Mouse (Mus musculus): ENCODE measurements at regions not wholly inside any gene's neighbourhood (a gene's known extent, or its start where the extent isn't known, plus 50 kb on each side); places are given as distances from the start of the nearest gene placed in this dataset.
A peak's percentile ranks its signal among the peaks of the same experiment; 100 is the strongest.
"Not testable (repeated sequence)": the region's sequence is repeated elsewhere in the genome, so short reads cannot be mapped to it uniquely, and the experiment has no call there.

DNA sequence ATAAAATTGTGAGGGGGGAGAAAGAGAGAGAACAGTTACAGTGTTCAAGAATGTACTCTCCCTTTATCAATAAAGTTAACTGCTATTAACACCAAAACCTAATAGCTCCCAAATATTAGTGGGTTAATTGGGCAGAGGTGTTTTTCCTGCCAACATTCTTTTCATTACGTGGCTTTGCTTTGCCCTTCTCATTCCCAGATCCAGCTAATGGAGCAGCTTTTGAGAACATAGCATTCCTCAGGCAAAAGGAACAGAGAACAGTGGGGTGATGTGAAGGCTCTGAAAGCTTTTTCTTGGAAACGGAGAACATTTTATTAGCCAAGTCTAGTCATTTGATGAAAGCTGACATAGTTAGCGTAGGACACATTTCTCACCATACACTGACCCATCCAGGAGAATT, 271.2 kb upstream of the Flrt2 start:
- Histone ChIP-seq H3K27me3 (ENCODE audit: low read depth, poor library complexity, severe bottlenecking) (no peaks in the 10 kb centered on the region), H3K27ac (no peak overlapping the region), H3K36me3 (no peaks in the 10 kb centered on the region), H3K4me1 (no peaks in the 10 kb centered on the region), H3K9me3 (replicated peaks) (no peaks in the 10 kb centered on the region), H3K4me3 (no peak overlapping the region)
- no peak for DNase-seq (ENCODE audit: low spot score)
- 90% methylated on average over 3 of the region's 3 CpGs for WGBS

DNA sequence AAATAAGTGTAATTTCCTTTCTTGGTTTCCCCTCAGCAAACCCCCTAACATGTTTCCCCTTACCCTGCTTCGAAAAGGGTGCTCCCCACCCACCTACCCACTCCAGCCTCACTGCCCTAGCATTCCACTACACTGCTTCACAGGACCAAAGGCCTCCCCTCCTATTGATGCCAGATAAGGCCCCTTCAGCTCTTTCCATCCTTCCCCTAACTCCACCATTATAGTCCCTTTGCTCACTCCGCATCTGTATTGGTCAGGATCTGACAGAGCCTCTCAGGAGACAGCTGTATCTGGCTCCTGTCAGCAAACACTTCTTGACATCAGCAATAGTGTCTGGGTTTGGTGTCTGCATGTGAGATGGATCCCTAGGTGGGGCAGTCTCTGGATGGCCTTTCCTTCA, 267.3 kb upstream of the Flrt2 start:
- Histone ChIP-seq H3K27ac (no peak overlapping the region), H3K4me3 (no peak overlapping the region), H3K4me1 (no peaks in the 10 kb centered on the region), H3K27me3 (ENCODE audit: low read depth, poor library complexity, severe bottlenecking) (no peaks in the 10 kb centered on the region), H3K9me3 (replicated peaks) (no peaks in the 10 kb centered on the region), H3K36me3 (no peaks in the 10 kb centered on the region)
- DNase-seq (ENCODE audit: low spot score): no peak
- 43% methylated on average over 2 of the region's 2 CpGs for WGBS

DNA sequence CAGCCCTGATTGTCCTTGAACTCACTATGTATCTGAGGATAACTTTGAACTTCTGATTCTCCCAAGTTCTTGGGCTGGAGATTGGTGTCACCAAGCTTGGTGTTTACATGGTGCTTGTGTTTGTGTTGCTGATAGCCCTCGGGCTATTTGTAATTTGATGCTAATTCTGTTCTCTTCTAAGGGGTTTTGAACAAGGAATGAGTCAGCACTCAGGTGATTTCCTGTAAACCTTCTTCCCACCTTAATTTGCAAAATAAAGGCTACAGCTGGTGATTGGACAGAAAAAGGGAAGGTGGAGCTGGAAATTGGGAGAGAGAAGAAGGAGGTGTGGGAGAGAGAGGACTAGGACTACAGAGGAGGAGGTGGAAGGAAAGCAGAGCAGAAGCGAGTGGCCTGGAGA, 254.8 kb upstream of the Flrt2 start:
- Histone ChIP-seq H3K27ac (no peak overlapping the region), H3K27me3 (ENCODE audit: low read depth, poor library complexity, severe bottlenecking) (no peaks in the 10 kb centered on the region), H3K9me3 (replicated peaks) (no peaks in the 10 kb centered on the region), H3K4me3 (no peak overlapping the region), H3K36me3 (no peaks in the 10 kb centered on the region), H3K4me1 (no peaks in the 10 kb centered on the region)
- WGBS: 56% methylated on average over 2 of the region's 2 CpGs
- no peak for DNase-seq (ENCODE audit: low spot score)

DNA sequence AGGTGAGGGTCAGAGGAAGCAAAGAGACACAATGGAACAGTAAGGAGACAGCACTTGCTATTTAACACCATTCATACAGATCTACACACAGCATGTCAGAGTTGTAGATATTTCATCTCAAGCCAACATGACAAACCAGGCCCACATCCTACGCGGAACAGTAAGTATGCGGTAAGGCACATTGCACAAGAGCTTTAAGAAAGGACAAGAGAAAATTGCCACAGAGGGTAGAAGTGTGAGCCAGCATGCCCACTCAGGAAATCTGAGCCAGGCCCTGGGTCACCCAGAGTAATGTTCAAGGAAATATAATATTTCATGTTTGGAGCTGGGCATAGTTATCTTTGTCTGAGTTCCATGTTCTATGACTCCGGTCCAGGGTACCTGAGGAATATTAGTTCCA, 234.5 kb upstream of the Flrt2 start:
- no peak for DNase-seq (ENCODE audit: low spot score)
- Histone ChIP-seq H3K4me1 (no peaks in the 10 kb centered on the region), H3K27me3 (ENCODE audit: low read depth, poor library complexity, severe bottlenecking) (no peaks in the 10 kb centered on the region), H3K4me3 (no peak overlapping the region), H3K27ac (no peak overlapping the region), H3K36me3 (no peaks in the 10 kb centered on the region), H3K9me3 (replicated peaks) (no peaks in the 10 kb centered on the region)
- WGBS: 98% methylated on average over 4 of the region's 4 CpGs

DNA sequence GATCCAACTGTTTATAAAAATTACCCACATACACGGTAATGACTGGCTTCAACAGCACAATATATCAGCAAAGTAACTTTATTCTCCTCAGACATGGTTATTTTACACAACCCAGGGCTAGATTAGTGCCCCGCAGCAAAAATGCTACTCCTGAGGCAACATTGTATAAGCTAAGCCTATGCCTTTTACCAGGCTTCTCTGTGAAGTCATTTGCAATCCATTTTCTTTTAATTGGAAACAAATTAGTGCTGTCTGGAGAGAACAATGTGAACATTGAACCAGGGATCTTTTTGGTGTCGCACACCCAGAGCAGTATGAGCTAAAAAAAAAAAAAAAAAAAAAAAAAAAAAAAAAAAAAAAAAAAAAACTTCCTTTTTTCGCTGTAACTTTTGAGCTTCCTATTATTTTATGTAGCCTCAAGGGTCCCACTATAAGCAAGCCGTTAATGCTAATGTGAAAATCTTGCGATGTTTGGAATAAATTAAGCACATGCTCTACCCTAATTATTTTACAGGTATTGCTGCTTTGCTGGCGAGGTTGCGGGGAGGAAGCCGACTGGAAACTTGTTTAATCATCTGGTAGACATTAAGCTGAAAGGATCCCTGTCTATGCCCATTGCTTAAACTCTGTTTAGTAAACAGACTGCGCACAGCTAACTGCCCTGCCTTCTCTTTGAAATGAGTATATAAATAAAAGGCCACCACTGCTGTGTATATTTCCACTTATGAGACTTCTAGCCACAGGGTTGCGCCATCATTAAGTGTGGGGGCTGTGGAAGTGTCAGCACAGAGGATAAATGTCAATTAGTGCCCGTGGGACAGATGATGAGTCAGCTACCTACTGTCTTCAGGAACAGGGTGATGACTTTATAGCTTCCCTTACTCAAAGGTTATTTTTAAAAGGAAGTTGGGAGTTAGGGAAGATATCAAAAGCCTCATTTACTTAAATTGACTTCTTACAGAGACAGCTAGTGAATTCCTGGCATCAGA, 225.2 kb upstream of the Flrt2 start:
- H3K36me3 ChIP-seq: no peaks in the 10 kb centered on the region
- H3K27ac ChIP-seq: peak overlapping the region; percentile 19; the same call in 1 of the 2 replicates
- H3K4me3 ChIP-seq: peak overlapping the region; percentile 15; the same call in 1 of the 2 replicates
- 32% methylated on average over 12 of the region's 12 CpGs for WGBS
- no peaks in the 10 kb centered on the region for H3K9me3 ChIP-seq (replicated peaks)
- no peaks in the 10 kb centered on the region for H3K27me3 ChIP-seq (ENCODE audit: low read depth, poor library complexity, severe bottlenecking)
- peak; percentile 34 for DNase-seq (ENCODE audit: low spot score)
- peaks cover 34% of the 10 kb centered on the region for H3K4me1 ChIP-seq

DNA sequence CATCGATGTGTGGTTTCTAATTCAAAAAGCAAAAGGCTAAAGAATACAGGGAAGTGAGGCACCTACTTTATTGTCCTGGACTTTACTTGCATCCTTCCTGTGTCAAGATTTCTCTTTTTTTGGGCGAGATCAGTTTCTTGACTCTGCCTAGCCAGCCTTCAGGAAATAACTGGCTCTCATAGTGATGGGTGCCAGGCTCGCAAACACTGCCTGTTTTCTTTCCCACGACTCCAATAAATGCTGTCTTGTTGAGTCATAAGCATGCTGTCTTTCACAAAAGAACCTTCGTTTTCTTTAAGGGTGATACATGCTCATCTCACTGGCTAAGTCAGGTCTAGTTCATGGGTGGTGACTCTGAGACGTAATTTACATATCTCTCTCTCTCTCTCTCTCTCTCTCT, 222.1 kb upstream of the Flrt2 start:
- H3K27me3 ChIP-seq (ENCODE audit: low read depth, poor library complexity, severe bottlenecking): 0 out of 2 replicates have a peak, but pooled peaks cover 5% of the 10 kb centered on the region
- no peak overlapping the region for H3K4me3 ChIP-seq
- peaks cover 42% of the 10 kb centered on the region for H3K4me1 ChIP-seq
- no peak for DNase-seq (ENCODE audit: low spot score)
- 67% methylated on average over 6 of the region's 6 CpGs for WGBS
- H3K9me3 ChIP-seq (replicated peaks): no peaks in the 10 kb centered on the region
- H3K27ac ChIP-seq: no peak overlapping the region
- no peaks in the 10 kb centered on the region for H3K36me3 ChIP-seq

DNA sequence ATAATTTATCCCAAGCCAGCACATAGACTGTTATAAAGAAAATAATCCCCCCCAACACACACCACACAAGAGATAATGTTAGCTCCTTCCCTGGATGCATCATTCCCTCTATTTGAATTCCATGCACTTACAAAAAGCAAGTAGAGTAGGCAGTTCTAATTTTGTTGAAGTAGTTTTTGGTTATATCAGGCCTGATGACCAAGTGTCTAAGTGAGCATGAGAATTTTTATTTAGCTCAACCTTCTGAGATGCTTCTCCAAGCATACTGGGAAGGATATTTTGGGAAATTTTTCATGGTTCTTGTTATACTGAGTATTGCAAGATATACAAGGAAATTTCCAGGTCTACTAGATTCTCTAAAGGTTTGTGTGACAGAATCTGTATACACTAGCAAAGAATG, 205.5 kb upstream of the Flrt2 start:
- no peaks in the 10 kb centered on the region for H3K36me3 ChIP-seq
- no peak for DNase-seq (ENCODE audit: low spot score)
- H3K9me3 ChIP-seq (replicated peaks): no peaks in the 10 kb centered on the region
- no peak overlapping the region for H3K27ac ChIP-seq
- H3K27me3 ChIP-seq (ENCODE audit: low read depth, poor library complexity, severe bottlenecking): no peaks in the 10 kb centered on the region
- no peaks in the 10 kb centered on the region for H3K4me1 ChIP-seq
- H3K4me3 ChIP-seq: no peak overlapping the region

DNA sequence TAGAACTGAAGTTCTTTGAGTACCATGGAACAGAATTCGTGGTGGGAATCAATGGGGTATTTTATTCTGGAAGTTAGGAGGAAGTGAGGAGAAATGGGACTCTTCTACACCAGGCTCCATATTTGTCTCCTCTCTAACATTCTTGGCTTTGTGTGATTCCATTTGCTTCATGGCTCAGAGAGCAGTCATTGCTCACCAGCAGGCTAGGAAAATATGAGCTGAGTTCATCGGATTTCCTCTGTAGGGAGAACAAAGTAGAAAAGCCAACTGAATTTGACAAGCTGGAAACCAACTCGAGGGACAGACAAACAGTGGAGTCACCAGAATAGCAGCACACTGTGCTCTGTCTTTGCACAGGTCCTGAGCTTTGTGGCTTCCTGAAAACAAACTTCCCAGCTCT, 203.7 kb upstream of the Flrt2 start:
- H3K27me3 ChIP-seq (ENCODE audit: low read depth, poor library complexity, severe bottlenecking): no peaks in the 10 kb centered on the region
- H3K4me3 ChIP-seq: no peak overlapping the region
- no peak for DNase-seq (ENCODE audit: low spot score)
- no peak overlapping the region for H3K27ac ChIP-seq
- no peaks in the 10 kb centered on the region for H3K9me3 ChIP-seq (replicated peaks)
- H3K36me3 ChIP-seq: no peaks in the 10 kb centered on the region
- H3K4me1 ChIP-seq: no peaks in the 10 kb centered on the region
- WGBS: 75% methylated on average over 3 of the region's 3 CpGs

DNA sequence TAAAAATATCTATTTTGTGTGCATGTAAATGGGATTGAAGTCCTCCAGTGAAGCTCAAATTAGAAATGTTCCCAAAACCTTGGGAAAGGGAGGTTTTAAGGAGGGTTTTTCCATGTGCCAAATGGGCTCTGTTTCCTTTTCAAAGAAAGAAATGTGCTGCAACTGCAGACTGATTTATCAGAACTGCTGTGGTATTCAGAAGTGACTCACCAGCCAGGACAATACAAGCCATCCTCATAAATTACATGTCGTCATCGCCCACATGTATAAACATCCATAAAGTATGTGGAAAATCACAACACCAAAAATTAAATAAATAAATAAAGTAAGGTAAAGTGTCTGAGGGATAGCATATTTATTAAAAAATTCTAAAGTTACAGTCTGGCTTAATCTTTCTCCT, 202.7 kb upstream of the Flrt2 start:
- 96% methylated on average over 2 of the region's 2 CpGs for WGBS
- no peak overlapping the region for H3K4me3 ChIP-seq
- H3K27ac ChIP-seq: no peak overlapping the region
- H3K36me3 ChIP-seq: no peaks in the 10 kb centered on the region
- no peaks in the 10 kb centered on the region for H3K9me3 ChIP-seq (replicated peaks)
- H3K4me1 ChIP-seq: no peaks in the 10 kb centered on the region
- DNase-seq (ENCODE audit: low spot score): no peak
- no peaks in the 10 kb centered on the region for H3K27me3 ChIP-seq (ENCODE audit: low read depth, poor library complexity, severe bottlenecking)

DNA sequence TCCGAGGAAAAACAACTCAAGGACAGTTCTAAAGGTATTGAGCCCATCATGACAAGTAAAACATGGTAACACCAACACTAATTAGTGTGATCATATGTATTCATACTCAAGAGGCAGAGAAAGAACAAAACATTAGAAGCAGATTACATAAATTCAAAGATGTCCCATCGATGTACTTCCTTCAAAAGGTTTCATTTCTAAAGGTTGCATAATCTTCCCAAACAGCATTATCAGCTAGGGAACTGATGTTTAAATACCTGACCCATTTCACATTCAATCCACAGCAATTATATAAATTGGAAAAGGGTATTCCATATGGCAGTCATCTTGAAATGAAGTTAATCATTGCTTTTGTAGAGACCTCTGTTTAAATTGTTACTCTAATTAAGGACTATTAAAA, 202.2 kb upstream of the Flrt2 start:
- Histone ChIP-seq H3K27ac (no peak overlapping the region), H3K4me3 (no peak overlapping the region), H3K4me1 (no peaks in the 10 kb centered on the region), H3K36me3 (no peaks in the 10 kb centered on the region), H3K27me3 (ENCODE audit: low read depth, poor library complexity, severe bottlenecking) (no peaks in the 10 kb centered on the region), H3K9me3 (replicated peaks) (no peaks in the 10 kb centered on the region)
- WGBS: 86% methylated on average over 2 of the region's 2 CpGs
- DNase-seq (ENCODE audit: low spot score): no peak

DNA sequence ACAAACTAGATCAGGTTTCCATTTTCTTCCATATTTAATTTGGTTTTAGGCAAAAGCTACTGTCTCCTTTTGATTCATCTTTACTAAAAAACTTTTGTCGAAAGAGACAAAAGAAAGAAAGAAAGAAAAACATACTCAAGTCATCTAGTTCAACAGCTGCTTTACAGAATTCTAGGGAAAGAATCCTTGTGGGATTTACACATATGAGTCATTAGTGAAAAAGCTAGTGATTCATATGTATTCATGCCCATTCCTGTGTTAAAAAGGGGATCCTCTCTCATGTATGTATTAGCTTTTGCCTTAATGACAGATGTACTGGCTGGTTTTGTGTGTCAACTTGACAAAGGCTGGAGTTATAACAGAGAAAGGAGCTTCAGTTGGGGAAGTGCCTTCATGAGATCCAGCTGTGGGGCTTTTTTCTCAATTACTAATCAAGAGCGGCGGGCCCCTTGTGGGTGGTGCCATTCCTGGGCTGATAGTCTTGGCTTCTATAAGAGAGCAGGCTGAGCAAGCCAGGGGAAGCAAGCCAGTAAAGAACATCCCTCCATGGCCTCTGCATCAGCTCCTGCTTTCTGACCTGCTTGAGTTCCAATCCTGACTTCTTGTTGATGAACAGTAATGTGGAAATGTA, 200.1 kb upstream of the Flrt2 start:
- H3K27me3 ChIP-seq (ENCODE audit: low read depth, poor library complexity, severe bottlenecking); H3K27ac ChIP-seq; H3K4me3 ChIP-seq; H3K9me3 ChIP-seq (replicated peaks); H3K4me1 ChIP-seq; DNase-seq (ENCODE audit: low spot score); H3K36me3 ChIP-seq: not testable (repeated sequence)
- 41% methylated on average over 3 of the region's 3 CpGs for WGBS

DNA sequence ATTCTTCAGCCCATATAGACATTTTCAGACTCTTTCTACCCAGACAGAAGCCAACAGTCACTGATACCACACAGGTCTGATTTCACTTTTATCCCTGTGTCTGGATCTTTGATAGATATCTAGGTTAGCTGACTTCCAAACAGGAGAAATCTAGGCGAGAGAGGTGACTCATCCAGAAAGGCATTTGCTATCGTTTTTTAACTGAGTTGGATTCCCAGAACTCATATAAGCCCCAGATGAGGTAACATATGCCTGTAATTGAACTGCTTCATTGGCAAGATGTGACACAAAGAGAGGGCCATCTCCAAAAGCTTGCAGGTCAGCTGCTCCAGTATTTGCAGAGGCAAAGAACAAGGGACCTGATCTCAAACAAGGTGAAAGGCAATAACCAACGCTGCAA, 190.6 kb upstream of the Flrt2 start:
- 84% methylated on average over 3 of the region's 3 CpGs for WGBS
- Histone ChIP-seq H3K4me1 (no peaks in the 10 kb centered on the region), H3K27ac (no peak overlapping the region), H3K9me3 (replicated peaks) (no peaks in the 10 kb centered on the region), H3K27me3 (ENCODE audit: low read depth, poor library complexity, severe bottlenecking) (no peaks in the 10 kb centered on the region), H3K36me3 (no peaks in the 10 kb centered on the region), H3K4me3 (no peak overlapping the region)
- no peak for DNase-seq (ENCODE audit: low spot score)

DNA sequence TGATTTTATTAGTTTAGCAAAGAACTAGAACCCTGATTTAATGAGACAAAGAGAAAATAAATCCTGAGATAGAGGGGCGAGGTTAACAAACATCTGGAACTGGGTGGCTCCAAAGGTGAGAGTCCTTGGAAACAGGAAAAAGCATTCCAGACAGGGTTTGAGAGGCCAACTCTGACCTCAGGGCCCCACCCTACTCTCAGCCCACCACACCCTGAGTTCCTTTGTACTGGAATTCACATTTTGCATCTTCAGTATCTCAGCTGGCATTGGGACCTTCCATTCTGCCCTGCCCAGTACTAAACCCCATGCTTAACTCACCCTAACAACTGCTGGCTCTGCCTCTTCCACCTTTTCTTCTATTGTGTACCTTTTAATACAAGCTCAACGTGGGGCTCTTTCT, 172.0 kb upstream of the Flrt2 start:
- no peak for DNase-seq (ENCODE audit: low spot score)
- Histone ChIP-seq H3K27ac (no peak overlapping the region), H3K27me3 (ENCODE audit: low read depth, poor library complexity, severe bottlenecking) (no peaks in the 10 kb centered on the region), H3K4me1 (no peaks in the 10 kb centered on the region), H3K36me3 (no peaks in the 10 kb centered on the region), H3K9me3 (replicated peaks) (no peaks in the 10 kb centered on the region), H3K4me3 (no peak overlapping the region)
- 78% methylated on average over 2 of the region's 2 CpGs for WGBS
